Mouse (Mus musculus) C2C12 (cell line): ENCODE measurements around the gene Dact1. TPM values are rescaled to one million over a fixed set of nuclear protein-coding genes. Genes with fewer than 3 reads are reported as not detected.

ENCODE experiments used
- H3K27me3 ChIP-seq: one replicate; pipeline ENCODE4 v1.6.1; 2011; ENCODE audit not compliant: control insufficient read depth, insufficient read depth, insufficient read length
- H3K36me3 ChIP-seq: one replicate; pipeline ENCODE4 v1.6.1; 2011; ENCODE audit not compliant: control insufficient read depth, insufficient read depth
- H3K4me3 ChIP-seq: one replicate; pipeline ENCODE4 v1.5.1; 2011; ENCODE audit warnings: mild to moderate bottlenecking, control low read depth; ENCODE audit not compliant: poor library complexity, insufficient read depth, severe bottlenecking
- H3K79me2 ChIP-seq: one replicate; pipeline ENCODE4 v1.6.1; 2011; ENCODE audit not compliant: control insufficient read depth, insufficient read depth
- H3K79me3 ChIP-seq: one replicate; pipeline ENCODE4 v1.6.1; 2011; ENCODE audit warnings: low read depth, control low read depth
- H3ac ChIP-seq: one replicate; pipeline ENCODE3; 2011; ENCODE audit warnings: low read depth; ENCODE audit not compliant: control insufficient read depth, insufficient read length
- CEBPB ChIP-seq: IDR thresholded peaks from one replicate; pipeline ENCODE4 v1.6.1; 2011; ENCODE audit warnings: low read depth, mild to moderate bottlenecking, control low read depth, moderate library complexity
- CTCF ChIP-seq: IDR thresholded peaks from one replicate; pipeline ENCODE4 v1.5.1; 2011; ENCODE audit not compliant: control insufficient read depth, insufficient read depth, insufficient read length
- FOSL1 ChIP-seq: IDR thresholded peaks from one replicate; pipeline ENCODE4 v1.8.0; 2011; ENCODE audit warnings: mild to moderate bottlenecking, low read length; ENCODE audit not compliant: poor library complexity, insufficient read depth, severe bottlenecking
- MAX ChIP-seq: IDR thresholded peaks from one replicate; pipeline ENCODE4 v1.6.1; 2011; ENCODE audit warnings: mild to moderate bottlenecking, control low read depth
- MYOD1 ChIP-seq: IDR thresholded peaks from one replicate; pipeline ENCODE4 v1.6.1; 2011; ENCODE audit warnings: low read depth; ENCODE audit not compliant: control insufficient read depth, insufficient read length
- MYOG ChIP-seq: IDR thresholded peaks from one replicate; pipeline ENCODE4 v1.6.1; 2011; ENCODE audit not compliant: control insufficient read depth, insufficient read length; ENCODE audit errors: extremely low read depth
- USF1 ChIP-seq: IDR thresholded peaks from one replicate; pipeline ENCODE4 v1.6.1; 2011; ENCODE audit warnings: low read depth, mild to moderate bottlenecking, control low read depth, moderate library complexity
- polyA plus RNA-seq: library from polyadenylated mRNA; unstranded; fragments of >200 nt; fragmentation: generic; extraction: Trizol; gene quantifications from one replicate; pipeline ENCODE4 v1.2.1, GENCODE M21; 2012; ENCODE audit warnings: missing spikeins

Gene Dact1
- polyA plus RNA-seq, 1 experiment = 1.6 TPM

DNA sequence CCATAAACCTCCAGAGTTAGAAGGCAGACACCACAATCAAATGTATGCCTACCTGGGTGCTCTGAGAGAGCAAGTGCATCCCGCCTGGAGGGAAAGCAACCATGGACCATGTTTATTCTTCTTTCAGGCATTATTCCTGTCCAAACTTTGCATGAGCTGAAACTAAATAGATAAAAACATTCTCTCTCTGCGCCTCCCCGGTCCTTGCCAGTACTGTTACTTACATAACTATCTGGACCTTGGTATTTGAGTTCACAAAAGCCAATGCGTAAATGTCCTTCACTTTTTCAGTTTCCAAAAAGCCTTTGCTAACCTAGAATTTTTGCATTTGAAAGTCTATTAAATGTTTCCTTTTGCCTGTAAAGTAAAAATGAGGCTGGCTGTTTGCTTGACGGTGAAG, 58.9 kb downstream of the Dact1 start:
- Histone ChIP-seq H3K27me3 (no peaks in the 10 kb centered on the region), H3ac (no peak overlapping the region), H3K36me3 (no peaks in the 10 kb centered on the region), H3K4me3 (no peak overlapping the region), H3K79me3 (no peaks in the 10 kb centered on the region), H3K79me2 (no peaks in the 10 kb centered on the region)
- TF ChIP-seq MYOD1 = no peak
- no peak for TF ChIP-seq CTCF
- TF ChIP-seq CEBPB = no peak
- TF ChIP-seq MYOG = no peak
- TF ChIP-seq MAX = no peak
- TF ChIP-seq FOSL1 = no peak
- TF ChIP-seq USF1 = no peak

Other genes starting within 250 kb of the Dact1 start
- gene Tomm20l, start 198.5 kb upstream of the Dact1 start, polyA plus RNA-seq = not detected
- 39.8 TPM for gene Timm9, start 173.2 kb upstream of the Dact1 start, polyA plus RNA-seq
- gene 2700049A03Rik, start 173.0 kb upstream of the Dact1 start, polyA plus RNA-seq = 3.0 TPM